Mouse (Mus musculus) E14TG2a.4 (cell line): ENCODE data around the gene Adamts9.

Experiments used
- CTCF ChIP-seq: conservative IDR thresholded peaks from 2 replicates; pipeline ENCODE4 v1.5.1; 2014; ENCODE audit warnings: low read length
- NANOG ChIP-seq: IDR thresholded peaks from 2 replicates; pipeline ENCODE4 v1.6.1; 2014; ENCODE audit warnings: borderline replicate concordance, low read length, mixed read lengths
- POU5F1 ChIP-seq: IDR thresholded peaks from 2 replicates; pipeline ENCODE4 v1.6.1; 2014; ENCODE audit warnings: low read length, borderline replicate concordance

- no peak for TF ChIP-seq CTCF
- no peak for TF ChIP-seq POU5F1
- no peak for TF ChIP-seq NANOG
Observed at GRCm38 (mm10) chr6:92779140-92779934, 164.0 kb downstream of the Adamts9 start.
